Mouse (Mus musculus) monocyte, adult 2 months (primary cell): ENCODE results near the gene Mapkap1.

Experiments used
- DNase-seq, 2 experiments: peaks; one replicate each; pipeline ENCODE4 v3.0.0; 2022; ENCODE audit warnings: low spot score in 2 of 2, low read depth in 1 of 2

Mapkap1 gene

DNA sequence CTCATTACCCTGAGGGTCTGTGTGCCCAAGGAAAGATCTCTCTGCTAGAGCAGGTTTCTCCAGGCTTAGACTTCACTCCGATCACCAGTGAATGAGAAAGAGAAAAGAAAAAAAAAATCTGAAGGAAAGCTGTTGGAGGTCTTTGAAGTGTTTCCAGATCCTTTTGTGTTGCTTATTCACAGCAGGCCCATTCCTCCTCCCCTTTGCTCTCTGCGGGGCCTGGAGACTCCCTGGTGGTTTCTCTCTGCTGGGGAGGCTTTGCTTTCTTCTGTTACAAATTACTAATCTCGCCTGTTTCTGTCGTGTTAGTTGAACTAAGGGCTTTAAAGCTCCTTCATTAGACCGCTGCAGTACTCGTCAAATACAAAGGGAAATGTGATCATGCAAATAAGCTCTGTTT is 163.8 kb downstream of the Mapkap1 start:
- no peak for DNase-seq

GRCm38 (mm10) chr2:34571096-34571495 is 164.5 kb downstream of the Mapkap1 start:
- no peak for DNase-seq

DNA sequence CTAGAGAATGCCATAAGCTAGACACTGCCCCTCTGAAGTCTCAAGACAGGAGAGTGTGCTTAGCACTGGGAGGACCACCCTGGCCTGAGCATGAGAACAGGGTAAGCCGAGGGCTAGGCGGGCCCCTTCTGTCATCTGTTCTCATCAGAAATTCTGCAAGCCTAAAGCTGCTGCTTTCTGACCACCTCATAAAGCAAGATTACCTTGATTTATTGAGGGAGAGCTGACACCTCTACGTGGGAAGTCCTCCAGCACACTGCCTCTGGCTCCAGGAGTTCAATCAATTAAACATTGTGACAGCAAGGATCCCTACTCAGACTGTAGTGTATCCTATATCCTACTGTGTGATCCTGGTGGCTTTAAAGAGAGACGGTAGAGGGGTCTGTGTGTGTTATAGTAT is 166.5 kb downstream of the Mapkap1 start:
- no peak for DNase-seq

GRCm38 (mm10) chr2:34588546-34588945 is 182.0 kb downstream of the Mapkap1 start:
- DNase-seq: no peak

- no peak for DNase-seq
Measured at GRCm38 (mm10) chr2:34591721-34592360, 185.3 kb downstream of the Mapkap1 start.

- no peak for DNase-seq
Measured at GRCm38 (mm10) chr2:34592361-34592960, 185.9 kb downstream of the Mapkap1 start.

DNA sequence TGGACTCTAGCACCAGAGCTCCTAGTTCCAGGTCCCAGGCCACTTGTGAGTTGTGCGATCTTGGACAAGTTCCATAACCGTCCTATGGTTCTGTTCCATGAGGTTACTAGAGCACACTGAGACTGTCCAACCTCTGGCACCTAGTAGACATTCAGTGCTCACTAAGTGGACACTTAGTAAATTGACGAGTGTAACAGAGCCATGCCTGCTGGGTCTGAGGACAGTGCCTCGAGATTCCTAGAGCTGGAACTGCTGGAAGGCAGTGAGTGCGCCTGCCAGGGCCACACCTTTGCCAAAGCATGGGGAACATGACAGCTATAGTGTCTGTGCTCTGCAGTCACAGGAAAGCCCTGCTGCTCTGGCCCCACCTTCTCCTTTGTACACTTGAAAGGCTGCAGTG is 187.4 kb downstream of the Mapkap1 start:
- no peak for DNase-seq

- no peak for DNase-seq
Measured at GRCm38 (mm10) chr2:34599606-34600255, 193.2 kb downstream of the Mapkap1 start.

- no peak for DNase-seq
Measured at GRCm38 (mm10) chr2:34600734-34601133, 194.2 kb downstream of the Mapkap1 start.

DNA sequence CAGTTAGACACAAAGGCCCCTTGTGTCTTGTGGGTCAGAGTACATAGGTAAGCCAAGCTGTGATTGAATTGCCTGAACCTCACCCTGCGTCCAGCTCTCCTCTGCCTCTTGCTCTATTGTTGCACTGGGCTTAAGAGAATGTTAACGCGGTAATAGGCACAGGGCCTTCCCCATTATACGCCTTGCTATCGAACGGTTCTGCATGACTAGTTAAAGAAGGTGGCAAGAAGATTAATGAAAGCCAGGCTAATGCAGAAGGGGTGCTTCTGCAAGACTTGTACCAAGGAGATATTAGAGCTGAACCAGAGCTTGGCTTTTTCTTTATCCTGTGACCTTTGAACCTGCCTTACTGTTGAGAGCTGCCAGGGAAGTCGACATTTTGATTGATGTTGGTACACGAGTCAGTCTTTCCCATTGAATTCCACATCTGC is 195.6 kb downstream of the Mapkap1 start:
- DNase-seq: no peak

DNA sequence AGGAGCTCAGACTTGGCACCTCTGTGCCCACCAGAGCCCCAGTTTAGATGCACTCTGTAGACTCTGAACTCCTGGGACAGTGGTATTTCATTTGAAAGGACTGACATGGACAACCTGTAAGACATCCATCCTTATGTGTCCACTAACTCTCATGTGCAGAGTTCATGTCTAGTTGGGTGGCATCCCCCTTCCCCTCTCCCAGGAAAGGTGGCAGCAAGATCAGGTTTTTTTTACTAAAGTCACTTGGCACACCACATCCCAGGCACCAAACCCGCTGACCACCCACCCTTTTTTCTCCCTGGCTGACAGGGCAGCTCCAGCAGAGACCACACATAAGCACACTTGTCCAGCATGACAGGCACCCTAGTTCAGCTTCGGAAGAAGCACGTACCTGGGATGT is 196.3 kb downstream of the Mapkap1 start:
- no peak for DNase-seq

DNA sequence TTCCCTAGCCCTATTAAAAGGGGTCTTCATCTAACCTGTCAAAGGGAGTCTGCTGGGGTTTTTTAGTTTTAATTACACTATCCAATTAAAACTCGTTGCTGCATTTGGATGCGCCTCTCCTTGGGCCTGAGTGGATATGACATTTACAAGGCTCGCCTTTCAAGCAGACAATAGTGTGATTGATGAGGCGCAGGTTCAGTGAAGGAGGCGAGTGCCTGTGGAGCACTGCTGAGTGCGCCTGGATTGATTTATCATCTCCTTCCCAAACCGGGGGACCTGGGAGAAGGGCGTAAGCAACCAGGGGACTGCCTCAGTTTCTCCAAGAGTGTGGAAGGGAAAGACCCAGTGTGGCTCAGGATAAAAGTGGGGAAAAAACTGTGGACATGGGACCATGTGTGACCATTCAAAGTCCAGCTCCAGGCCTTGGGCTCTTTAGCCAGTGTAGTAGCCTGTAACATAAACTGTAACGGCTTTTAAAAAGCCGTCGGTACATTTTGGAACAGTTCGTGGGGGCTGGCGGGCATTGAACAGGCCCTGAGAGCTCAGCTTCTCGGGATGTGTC is 197.2 kb downstream of the Mapkap1 start:
- DNase-seq: no peak

- no peak for DNase-seq
Measured at GRCm38 (mm10) chr2:34605040-34605439, 198.5 kb downstream of the Mapkap1 start.

DNA sequence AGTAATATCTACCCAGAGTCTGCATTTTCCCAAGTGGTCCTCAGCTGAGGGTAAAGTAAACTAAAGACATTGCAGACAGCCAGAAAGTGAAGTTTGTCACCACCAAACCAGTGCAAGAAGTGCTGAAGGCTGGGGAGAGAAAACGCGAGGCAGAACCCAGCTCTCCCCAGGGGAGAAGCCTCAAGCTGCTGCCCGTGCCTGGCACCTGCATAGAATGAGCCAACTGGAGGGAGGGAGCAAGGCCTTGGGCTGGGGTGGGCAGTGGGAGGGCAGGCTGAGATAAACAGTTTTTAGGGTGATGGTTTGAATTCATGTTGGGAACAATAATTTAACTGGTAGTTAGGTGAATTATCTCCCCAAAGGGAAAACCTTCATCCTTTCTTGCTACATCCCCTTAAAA is 202.3 kb downstream of the Mapkap1 start:
- DNase-seq: no peak

DNA sequence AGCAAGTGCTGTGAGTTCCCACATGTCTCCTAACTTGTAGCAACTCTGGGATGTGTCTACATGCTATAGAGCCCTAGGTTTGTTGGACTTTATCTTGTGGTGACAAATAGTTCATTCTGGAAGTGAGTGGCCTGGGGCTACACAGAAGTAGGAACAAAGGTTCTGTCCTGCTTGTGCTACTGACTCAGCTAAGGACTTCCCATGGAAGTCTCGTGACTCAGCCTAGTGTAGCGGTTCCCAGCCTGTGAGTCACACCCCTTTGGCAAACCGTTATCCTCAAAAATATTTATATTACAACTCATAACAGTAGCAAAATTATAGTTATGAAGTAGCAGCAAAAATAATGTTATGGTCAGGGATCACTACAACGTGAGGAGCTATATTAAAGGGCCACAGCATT is 202.9 kb downstream of the Mapkap1 start:
- no peak for DNase-seq

- DNase-seq: no peak
Measured at GRCm38 (mm10) chr2:34620778-34621415, 214.3 kb downstream of the Mapkap1 start.

- no peak for DNase-seq
Measured at GRCm38 (mm10) chr2:34621485-34621884, 214.9 kb downstream of the Mapkap1 start.

DNA sequence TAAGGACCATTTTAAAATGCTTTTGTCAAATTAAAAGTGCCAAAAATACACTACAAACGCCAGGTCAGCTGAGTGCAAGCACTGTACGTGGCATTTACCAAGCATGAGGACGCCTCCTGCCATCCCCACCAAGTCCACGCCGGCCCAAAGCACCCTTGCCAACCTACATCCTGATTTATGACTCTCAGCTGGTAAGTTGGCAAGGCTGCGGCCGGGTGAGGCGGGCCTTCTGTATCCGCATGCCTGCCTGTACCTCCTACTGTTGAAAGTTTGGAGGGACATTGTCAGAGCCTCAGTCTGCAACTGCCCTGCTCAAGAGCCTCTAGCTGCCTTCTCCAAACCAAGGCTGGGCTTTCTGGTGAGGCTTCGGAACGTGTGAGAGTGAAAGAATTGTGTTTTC is 215.9 kb downstream of the Mapkap1 start:
- no peak for DNase-seq

DNA sequence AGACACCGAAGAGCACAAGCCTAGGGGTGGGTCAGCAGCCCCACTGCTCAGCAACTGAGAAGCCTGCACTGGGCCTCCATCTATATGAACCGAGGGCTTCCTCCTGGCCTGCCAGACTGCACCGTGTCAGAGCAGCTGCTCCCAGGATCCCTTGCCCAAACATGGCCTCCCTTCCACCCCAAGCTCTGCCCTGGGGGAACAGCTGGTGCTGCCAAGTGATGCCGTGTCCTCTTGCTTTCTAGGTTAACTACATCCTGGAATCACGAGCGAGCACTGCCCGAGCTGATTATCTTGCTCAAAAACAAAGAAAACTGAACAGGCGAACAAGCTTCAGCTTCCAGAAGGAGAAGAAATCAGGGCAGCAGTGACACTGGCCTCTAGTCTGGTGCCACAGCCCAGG is 216.6 kb downstream of the Mapkap1 start:
- DNase-seq: no peak

DNA sequence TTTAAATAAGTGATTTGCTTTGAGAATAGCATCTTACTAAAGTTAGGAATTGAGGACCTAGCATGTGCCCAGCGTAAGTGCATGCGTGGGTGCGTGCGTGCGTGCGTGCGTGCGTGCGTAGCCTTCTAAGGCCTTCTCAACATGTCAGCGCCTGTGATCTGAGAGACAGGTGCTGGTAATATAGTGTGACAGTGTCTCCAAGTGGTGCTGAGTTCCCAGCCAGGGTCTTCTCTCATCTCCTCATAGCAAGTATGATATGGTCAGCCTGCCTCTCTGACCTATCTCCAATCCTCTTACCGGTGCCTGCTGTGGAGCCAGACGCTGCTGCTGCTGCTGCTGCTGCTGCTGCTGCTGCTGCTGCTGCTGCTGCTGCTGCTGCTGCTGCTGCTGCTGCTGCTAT is 217.5 kb downstream of the Mapkap1 start:
- DNase-seq: no peak

DNA sequence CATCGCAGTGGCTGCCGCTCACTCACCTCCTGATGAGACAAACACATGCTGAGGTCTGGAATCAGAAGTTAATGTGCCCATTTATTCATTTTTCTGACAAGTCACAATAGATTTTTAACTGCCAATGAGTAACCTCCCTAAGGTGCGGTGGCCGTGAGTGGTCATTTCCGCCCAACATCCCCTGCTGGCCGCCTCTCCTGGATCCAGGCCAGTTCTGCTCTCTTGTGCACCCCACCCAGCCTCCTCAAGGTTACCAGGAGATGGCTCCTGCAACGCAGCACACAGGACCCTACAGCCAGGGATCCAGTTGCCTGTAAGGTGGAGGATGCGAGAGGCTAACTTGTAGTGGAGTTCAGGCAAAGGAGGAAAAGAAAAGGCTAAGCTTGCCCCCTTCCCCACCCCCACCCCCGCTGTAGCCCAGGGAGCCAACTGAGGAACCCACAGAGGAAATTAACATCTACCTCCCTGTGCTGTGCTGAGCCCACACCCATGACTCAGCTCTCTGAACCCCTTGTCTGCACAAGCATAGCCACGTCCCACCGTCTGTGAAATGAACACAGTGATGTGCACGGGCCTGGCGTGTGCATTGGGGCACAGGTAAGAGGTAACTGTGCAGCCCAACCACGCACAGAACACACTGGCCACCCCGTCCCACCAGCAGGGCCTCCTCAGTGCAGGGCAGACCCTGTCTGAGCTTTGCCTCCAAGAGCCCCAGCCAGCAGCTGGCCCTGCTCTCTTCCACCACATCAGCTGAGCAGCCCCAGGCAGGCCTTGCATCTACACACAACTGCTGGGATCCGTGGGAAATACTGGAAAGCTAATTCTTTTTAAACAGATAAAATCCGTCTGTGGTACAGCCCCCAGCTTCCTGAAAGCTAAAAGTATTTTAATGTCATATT is 221.0 kb downstream of the Mapkap1 start:
- no peak for DNase-seq
